Mouse (Mus musculus) layer of hippocampus, adult 9-11 months (tissue): ENCODE data around the gene Pou1f1.

Experiments
- DNase-seq: peaks from one replicate; pipeline ENCODE4 v3.0.0; 2022

Pou1f1 gene

DNA sequence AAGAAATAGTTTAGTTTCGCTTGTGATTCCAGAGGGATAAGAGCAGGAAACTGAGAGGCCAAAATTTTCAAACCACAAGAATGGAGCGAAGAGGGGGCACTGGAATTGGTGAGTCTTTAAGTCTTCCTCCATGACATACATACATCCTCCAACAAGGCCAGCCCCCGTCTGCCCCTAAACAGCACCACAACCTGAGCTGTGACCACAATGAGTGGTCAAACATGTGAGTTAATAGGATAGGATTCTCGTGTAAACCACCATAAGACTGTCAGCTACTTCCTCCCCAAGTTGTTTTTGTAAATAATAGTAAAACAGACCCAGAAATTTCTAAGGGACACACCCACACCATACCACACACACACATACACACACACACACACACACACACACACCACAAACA lies 48.5 kb downstream of the Pou1f1 start:
- no peak for DNase-seq

DNA sequence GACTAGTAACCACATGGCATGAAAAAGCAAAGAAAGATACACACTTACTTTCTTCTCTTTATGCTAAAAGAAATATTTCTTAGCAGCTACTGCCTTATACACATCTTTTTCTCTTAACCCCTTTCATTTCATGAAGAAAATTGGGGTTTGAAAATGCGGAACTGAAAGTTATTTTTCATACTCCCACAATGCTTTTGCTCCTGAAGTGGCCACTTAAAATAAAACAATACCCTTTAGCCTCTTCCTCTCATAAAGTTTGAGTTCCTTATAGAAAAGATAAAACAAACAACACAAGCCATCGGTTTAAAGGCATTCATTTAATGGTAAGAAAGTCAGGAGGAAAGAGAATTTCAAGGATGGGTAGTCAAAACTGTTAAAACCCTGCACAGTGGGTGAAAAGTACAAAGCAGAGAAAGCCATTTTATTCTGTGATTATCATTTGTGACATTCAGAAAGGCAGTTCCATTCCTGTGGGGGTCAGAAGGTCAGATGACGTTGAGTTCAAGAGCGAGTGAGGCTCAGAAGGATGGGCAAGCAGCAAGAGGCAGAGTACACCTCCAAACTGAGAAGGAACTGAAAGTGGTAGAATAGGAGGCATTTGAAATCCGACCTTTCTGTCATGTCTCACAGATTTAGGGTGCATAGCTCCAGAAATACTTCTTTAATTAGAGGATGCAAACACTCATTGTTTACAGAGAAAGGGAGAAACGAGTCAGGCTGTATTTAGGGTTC lies 57.2 kb downstream of the Pou1f1 start:
- DNase-seq, result no peak
